Mouse (Mus musculus): ENCODE data around the gene Slc5a1.

DNA sequence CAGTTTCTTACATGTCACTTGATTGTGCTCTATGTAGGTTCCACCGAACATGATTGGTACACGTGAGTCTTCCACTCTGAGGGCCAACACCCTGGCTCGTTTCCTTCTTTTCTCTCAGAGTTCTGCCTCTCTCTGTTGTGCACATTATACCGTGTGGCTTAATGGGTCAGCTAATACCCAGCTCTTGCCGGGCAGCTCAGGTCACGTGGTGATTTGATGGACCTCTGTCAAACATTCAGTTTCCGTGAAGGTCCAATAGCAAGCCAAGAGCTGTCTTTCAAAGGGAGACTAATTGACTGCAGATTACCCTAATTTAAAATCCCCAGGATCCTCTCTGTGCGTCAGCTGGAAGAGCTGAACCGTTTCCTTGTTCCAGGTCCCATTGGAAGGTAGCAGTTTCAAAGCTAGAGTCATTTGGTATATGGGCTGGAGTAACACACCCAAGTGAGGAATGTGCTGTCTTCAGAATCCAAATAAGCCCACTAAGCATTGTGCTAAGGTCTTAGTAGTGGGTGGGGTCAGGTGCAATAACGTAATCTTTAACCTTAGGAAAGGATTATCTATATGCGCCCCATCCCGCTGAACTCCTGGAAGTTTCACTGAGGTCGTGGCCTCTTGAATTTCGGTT is 3.9 kb downstream of the Slc5a1 start:
- TF ChIP-seq CTCF (IDR thresholded peaks at IDR 0.05; ENCODE audit: control insufficient read depth, insufficient read depth, insufficient read length) (no peak), MAX (IDR thresholded peaks at IDR 0.05) (no peak), CEBPB (IDR thresholded peaks at IDR 0.05; ENCODE audit: low read depth) (no peak), MYOD1 (IDR thresholded peaks at IDR 0.05; ENCODE audit: control insufficient read depth, insufficient read length, low read depth) (no peak), USF1 (IDR thresholded peaks at IDR 0.05; ENCODE audit: low read depth) (no peak), MYOG (IDR thresholded peaks at IDR 0.05; ENCODE audit: control insufficient read depth, extremely low read depth, insufficient read length) (no peak)

All from C2C12 (cell line).